Mouse (Mus musculus): ENCODE measurements at regions not wholly inside any gene's neighbourhood (a gene's known extent, or its start where the extent isn't known, plus 50 kb on each side); places are given as distances from the start of the nearest gene placed in this dataset.
A peak's percentile ranks its signal among the peaks of the same experiment; 100 is the strongest.
"Not testable (repeated sequence)": the region's sequence is repeated elsewhere in the genome, so short reads cannot be mapped to it uniquely, and the experiment has no call there.

GRCm38 (mm10) chr17:50407249-50407990, 101.8 kb upstream of the Plcl2 start:
- no peak for ATAC-seq

- no peak for ATAC-seq
These were observed 100.6 kb upstream of the Plcl2 start for GRCm38 (mm10) chr17:50408581-50408980.

- no peak for ATAC-seq
These were observed 99.9 kb upstream of the Plcl2 start for GRCm38 (mm10) chr17:50409271-50409670.

- no peak for ATAC-seq
These were observed 99.3 kb upstream of the Plcl2 start for GRCm38 (mm10) chr17:50409895-50410294.

GRCm38 (mm10) chr17:50410296-50410695, 98.9 kb upstream of the Plcl2 start:
- ATAC-seq, result no peak

GRCm38 (mm10) chr17:50412446-50412845, 96.8 kb upstream of the Plcl2 start:
- no peak for ATAC-seq

GRCm38 (mm10) chr17:50413916-50414315, 95.3 kb upstream of the Plcl2 start:
- ATAC-seq, result no peak

GRCm38 (mm10) chr17:50415331-50416005, 93.7 kb upstream of the Plcl2 start:
- ATAC-seq, result peak; percentile 73

GRCm38 (mm10) chr17:50416119-50416518, 93.1 kb upstream of the Plcl2 start:
- peak; percentile 65 for ATAC-seq

- ATAC-seq, result no peak
These were observed 92.6 kb upstream of the Plcl2 start for GRCm38 (mm10) chr17:50416538-50417113.

- ATAC-seq, result no peak
These were observed 90.3 kb upstream of the Plcl2 start for GRCm38 (mm10) chr17:50418863-50419383.

GRCm38 (mm10) chr17:50419551-50419950, 89.7 kb upstream of the Plcl2 start:
- not testable (repeated sequence) for ATAC-seq

GRCm38 (mm10) chr17:50419966-50420365, 89.2 kb upstream of the Plcl2 start:
- ATAC-seq, result peak; percentile 44

- ATAC-seq, result no peak
These were observed 88.5 kb upstream of the Plcl2 start for GRCm38 (mm10) chr17:50420690-50421089.

GRCm38 (mm10) chr17:50421476-50421875, 87.7 kb upstream of the Plcl2 start:
- ATAC-seq, result no peak

- ATAC-seq, result no peak
These were observed 84.1 kb upstream of the Plcl2 start for GRCm38 (mm10) chr17:50425110-50425509.

GRCm38 (mm10) chr17:50425531-50425930, 83.7 kb upstream of the Plcl2 start:
- ATAC-seq, result no peak

GRCm38 (mm10) chr17:50426146-50426545, 83.1 kb upstream of the Plcl2 start:
- ATAC-seq, result no peak

GRCm38 (mm10) chr17:50427331-50428003, 81.7 kb upstream of the Plcl2 start:
- no peak for ATAC-seq

GRCm38 (mm10) chr17:50428004-50428560, 81.1 kb upstream of the Plcl2 start:
- no peak for ATAC-seq

- ATAC-seq, result no peak
These were observed 76.6 kb upstream of the Plcl2 start for GRCm38 (mm10) chr17:50432559-50432958.

GRCm38 (mm10) chr17:50438960-50439359, 70.2 kb upstream of the Plcl2 start:
- ATAC-seq, result no peak

GRCm38 (mm10) chr17:50439365-50439764, 69.8 kb upstream of the Plcl2 start:
- ATAC-seq, result no peak
